Mouse (Mus musculus) CH12.LX (cell line): ENCODE measurements around the gene Stpg4. TPM values are rescaled to one million over a fixed set of nuclear protein-coding genes. Genes with fewer than 3 reads are reported as not detected.

Experiments
- DNase-seq: peaks from one replicate; pipeline ENCODE4 v3.0.0-alpha.2; 2013; ENCODE audit errors: extremely low read depth
- H3K27ac ChIP-seq: 2 replicates; pipeline ENCODE4 v1.5.1; 2012; ENCODE audit warnings: low read depth, mild to moderate bottlenecking, control low read depth, moderate library complexity; ENCODE audit not compliant: insufficient read depth
- H3K27me3 ChIP-seq: replicated peaks from 2 replicates; pipeline ENCODE3; 2012; ENCODE audit warnings: inconsistent platforms
- H3K36me3 ChIP-seq, 2 experiments: replicated peaks in 1 of 2; 2 replicates each; pipeline versions ENCODE3 to v1.6.1; 2012; ENCODE audit warnings: inconsistent platforms in 1 of 2, low read length in 1 of 2, mild to moderate bottlenecking in 1 of 2, mixed read lengths in 1 of 2, moderate library complexity in 1 of 2; ENCODE audit not compliant: control insufficient read depth in 1 of 2, insufficient read depth in 1 of 2
- H3K4me1 ChIP-seq, 2 experiments: 2 replicates each; pipeline ENCODE4 v1.6.1; 2012; ENCODE audit warnings: inconsistent platforms in 1 of 2, moderate library complexity in 1 of 2; ENCODE audit not compliant: insufficient read depth in 2 of 2, control insufficient read depth in 1 of 2
- H3K4me2 ChIP-seq: 2 replicates; pipeline ENCODE4 v1.6.1; 2012; ENCODE audit warnings: low read depth, mild to moderate bottlenecking, control low read depth; ENCODE audit not compliant: poor library complexity, insufficient read depth, severe bottlenecking
- H3K4me3 ChIP-seq, 3 experiments: fragments of 150-350 bp in 1 of 3; sonication (generic) in 1 of 3; replicated peaks in 1 of 3; 2 replicates each; pipeline versions ENCODE3 to v1.5.1; 2011 to 2012; ENCODE audit warnings: low read depth in 2 of 3, low read length in 2 of 3, mild to moderate bottlenecking in 2 of 3, moderate library complexity in 2 of 3, control low read depth in 1 of 3, improper control_type of control experiment in 1 of 3, inconsistent platforms in 1 of 3, mixed read lengths in 1 of 3; ENCODE audit not compliant: poor library complexity in 1 of 3
- H3K79me2 ChIP-seq: replicated peaks from 2 replicates; pipeline ENCODE4 v1.6.1; 2012; ENCODE audit warnings: mild to moderate bottlenecking, moderate library complexity; ENCODE audit not compliant: control insufficient read depth, poor library complexity, insufficient read depth, severe bottlenecking; ENCODE audit errors: extremely low read depth
- H3K9ac ChIP-seq: 2 replicates; pipeline ENCODE4 v1.6.1; 2012; ENCODE audit warnings: low read depth, mild to moderate bottlenecking, control low read depth, moderate library complexity; ENCODE audit not compliant: insufficient read depth
- H3K9me3 ChIP-seq: replicated peaks from 2 replicates; pipeline ENCODE3; 2012; ENCODE audit warnings: low read length, inconsistent platforms, mixed read lengths
- BHLHE40 ChIP-seq: IDR thresholded peaks from 2 replicates; pipeline ENCODE4 v1.6.1; 2011; ENCODE audit warnings: mild to moderate bottlenecking, low read depth, low read length, improper control_type of control experiment
- CTCF ChIP-seq, 2 experiments: IDR thresholded peaks in 1 of 2; conservative IDR thresholded peaks in 1 of 2; 2 replicates each; pipeline ENCODE4 v1.5.1; 2011 to 2012; ENCODE audit warnings: low read depth in 2 of 2, low read length in 2 of 2, improper control_type of control experiment in 1 of 2, inconsistent platforms in 1 of 2, mild to moderate bottlenecking in 1 of 2, moderate library complexity in 1 of 2
- E2F4 ChIP-seq: IDR thresholded peaks from 2 replicates; pipeline ENCODE4 v1.6.1; 2011; ENCODE audit warnings: low read depth, low read length, improper control_type of control experiment; ENCODE audit not compliant: insufficient replicate concordance
- ELF1 ChIP-seq: IDR thresholded peaks from 2 replicates; pipeline ENCODE4 v1.6.1; 2014; ENCODE audit warnings: low read depth, mild to moderate bottlenecking, inconsistent platforms, low read length, improper control_type of control experiment
- EP300 ChIP-seq: IDR thresholded peaks from 2 replicates; pipeline ENCODE4 v1.6.1; 2011; ENCODE audit warnings: low read length, improper control_type of control experiment
- ETS1 ChIP-seq: conservative IDR thresholded peaks from 2 replicates; pipeline ENCODE4 v1.6.1; 2012; ENCODE audit warnings: low read depth, mild to moderate bottlenecking, inconsistent platforms, low read length, improper control_type of control experiment, moderate library complexity
- IRF4 ChIP-seq: IDR thresholded peaks from 2 replicates; pipeline ENCODE4 v1.6.1; 2014; ENCODE audit warnings: low read depth, mild to moderate bottlenecking, inconsistent platforms, low read length, improper control_type of control experiment
- MAFK ChIP-seq: IDR thresholded peaks from 2 replicates; pipeline ENCODE4 v1.6.1; 2011; ENCODE audit warnings: low read length, improper control_type of control experiment; ENCODE audit not compliant: insufficient replicate concordance
- MAZ ChIP-seq: IDR thresholded peaks from 2 replicates; pipeline ENCODE4 v1.6.1; 2012; ENCODE audit warnings: low read depth, mild to moderate bottlenecking, inconsistent platforms, low read length, improper control_type of control experiment, moderate library complexity
- MXI1 ChIP-seq: IDR thresholded peaks from 2 replicates; pipeline ENCODE4 v1.6.1; 2011; ENCODE audit warnings: mild to moderate bottlenecking, low read depth, low read length, improper control_type of control experiment
- NRF1 ChIP-seq: IDR thresholded peaks from 2 replicates; pipeline ENCODE4 v1.6.1; 2014; ENCODE audit warnings: low read depth, mild to moderate bottlenecking, inconsistent platforms, low read length, improper control_type of control experiment, moderate library complexity
- PAX5 ChIP-seq: IDR thresholded peaks from 2 replicates; pipeline ENCODE4 v1.6.1; 2012; ENCODE audit warnings: low read length, inconsistent platforms, mixed read lengths
- POLR2A ChIP-seq: IDR thresholded peaks from 2 replicates; pipeline ENCODE4 v1.6.1; 2011; ENCODE audit warnings: low read depth, mild to moderate bottlenecking, improper control_type of control experiment, low read length
- POLR2AphosphoS2 ChIP-seq: IDR thresholded peaks from 2 replicates; pipeline ENCODE4 v1.6.1; 2011; ENCODE audit warnings: low read depth, low read length, improper control_type of control experiment
- RCOR1 ChIP-seq: conservative IDR thresholded peaks from 2 replicates; pipeline ENCODE4 v1.6.1; 2012; ENCODE audit warnings: low read depth, mild to moderate bottlenecking, inconsistent platforms, low read length, improper control_type of control experiment
- TBP ChIP-seq: conservative IDR thresholded peaks from 2 replicates; pipeline ENCODE4 v1.6.1; 2011; ENCODE audit warnings: low read depth, low read length, improper control_type of control experiment
- TCF12 ChIP-seq: IDR thresholded peaks from 2 replicates; pipeline ENCODE4 v1.6.1; 2014; ENCODE audit warnings: low read depth, mild to moderate bottlenecking, inconsistent platforms, low read length, improper control_type of control experiment
- USF1 ChIP-seq: IDR thresholded peaks from 2 replicates; pipeline ENCODE4 v1.6.1; 2014; ENCODE audit warnings: low read depth, mild to moderate bottlenecking, inconsistent platforms, low read length, improper control_type of control experiment
- ZC3H11A ChIP-seq: IDR thresholded peaks from 2 replicates; pipeline ENCODE4 v1.6.1; 2012; ENCODE audit warnings: low read depth, mild to moderate bottlenecking, inconsistent platforms, low read length, improper control_type of control experiment
- ZKSCAN1 ChIP-seq: IDR thresholded peaks from 2 replicates; pipeline ENCODE4 v1.6.1; 2012; ENCODE audit warnings: low read depth, inconsistent platforms, low read length, improper control_type of control experiment, borderline replicate concordance
- ZMIZ1 ChIP-seq: IDR thresholded peaks from 2 replicates; pipeline ENCODE4 v1.6.1; 2012; ENCODE audit warnings: low read depth, mild to moderate bottlenecking, inconsistent platforms, low read length, improper control_type of control experiment
- ZNF384 ChIP-seq: IDR thresholded peaks from 2 replicates; pipeline ENCODE4 v1.6.1; 2012; ENCODE audit warnings: low read depth, low read length, improper control_type of control experiment, inconsistent platforms
- dilution Hi-C: fragments of 300-500 bp; cut with MboI; formaldehyde crosslinking; loops from 2 replicates; pipeline ENCODE4 v1.14.3; 2020; ENCODE audit warnings: low sequenced_read_pairs; ENCODE audit not compliant: extremely low pct_unique_long_range_greater_than_20kb, extremely low pct_ligation_motif_present
- in situ Hi-C: fragments of 300-500 bp; cut with MboI; formaldehyde crosslinking; loops from 3 replicates; pipeline ENCODE4 v1.14.3; 2019; ENCODE audit warnings: low sequenced_read_pairs, low pct_ligation_motif_present, low pct_unique_long_range_greater_than_20kb, mixed read lengths
- polyA plus RNA-seq: library from polyadenylated mRNA; unstranded; fragments of >175 nt; gene quantifications from 2 replicates; pipeline ENCODE4 v1.2.1, GENCODE M21; 2012; ENCODE audit warnings: low read depth; ENCODE audit not compliant: insufficient read length
- total RNA-seq, 2 experiments: library from RNA; depleted of rRNA; stranded (reverse); fragments of 300-350 nt in 1 of 2; fragments of >200 nt in 1 of 2; gene quantifications; 2 replicates each; pipeline ENCODE4 v1.2.3; 2012 to 2014

Gene Stpg4
- total and polyA plus RNA-seq, 3 experiments, result not detected

DNA sequence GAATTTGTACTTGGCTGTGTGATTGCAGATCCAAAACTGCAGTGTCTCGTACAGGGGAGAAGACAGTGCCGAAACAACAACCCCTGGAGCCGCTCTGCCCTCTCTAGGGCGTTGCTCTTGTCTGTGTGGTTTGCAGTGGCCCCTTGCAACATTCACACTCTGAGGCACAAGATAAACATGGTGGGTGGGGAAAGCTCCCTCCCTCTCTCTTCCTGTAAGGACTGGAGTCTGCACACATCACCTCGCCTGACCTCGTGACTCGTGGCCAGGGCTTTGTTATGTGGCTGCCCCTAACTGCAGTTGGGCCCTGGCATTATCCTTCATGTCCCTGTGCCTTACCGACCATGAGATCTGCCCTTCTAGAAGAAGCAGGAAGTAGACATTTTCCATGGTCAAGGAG, 62.3 kb downstream of the Stpg4 start:
- Histone ChIP-seq H3K79me2 (no peaks in the 10 kb centered on the region), H3K4me3 (no peak overlapping the region), H3K36me3 (peaks cover 0 to 46% of the 10 kb centered on the region in 2 experiments), H3K4me1 (peaks cover 3 to 29% of the 10 kb centered on the region in 2 experiments; a peak in 3 of 4 replicates), H3K9me3 (peaks cover 4% of the 10 kb centered on the region), H3K4me2 (no peak overlapping the region), H3K9ac (no peak overlapping the region), H3K27me3 (no peaks in the 10 kb centered on the region), H3K27ac (no peak overlapping the region)
- no peak for TF ChIP-seq CTCF (conservative IDR thresholded peaks at IDR 0.05 in 1 of 2, IDR thresholded peaks at IDR 0.05 in 1 of 2; ENCODE audit: low read depth in 2 of 2, low read length in 2 of 2)
- TF ChIP-seq ZKSCAN1, result no peak
- no peak for TF ChIP-seq RCOR1
- no peak for TF ChIP-seq MXI1
- TF ChIP-seq ZMIZ1, result no peak
- no peak for TF ChIP-seq IRF4
- TF ChIP-seq ELF1, result no peak
- no peak for TF ChIP-seq ETS1
- TF ChIP-seq ZNF384, result no peak
- TF ChIP-seq EP300, result no peak
- no peak for TF ChIP-seq PAX5
- TF ChIP-seq E2F4, result no peak
- no peak for TF ChIP-seq MAZ
- no peak for TF ChIP-seq TBP
- TF ChIP-seq POLR2A, result no peak
- TF ChIP-seq NRF1, result no peak
- TF ChIP-seq TCF12, result no peak
- no peak for TF ChIP-seq ZC3H11A
- in situ Hi-C loops, result no loop called here
- no peak for DNase-seq
- dilution Hi-C loops, result no loop called here

DNA sequence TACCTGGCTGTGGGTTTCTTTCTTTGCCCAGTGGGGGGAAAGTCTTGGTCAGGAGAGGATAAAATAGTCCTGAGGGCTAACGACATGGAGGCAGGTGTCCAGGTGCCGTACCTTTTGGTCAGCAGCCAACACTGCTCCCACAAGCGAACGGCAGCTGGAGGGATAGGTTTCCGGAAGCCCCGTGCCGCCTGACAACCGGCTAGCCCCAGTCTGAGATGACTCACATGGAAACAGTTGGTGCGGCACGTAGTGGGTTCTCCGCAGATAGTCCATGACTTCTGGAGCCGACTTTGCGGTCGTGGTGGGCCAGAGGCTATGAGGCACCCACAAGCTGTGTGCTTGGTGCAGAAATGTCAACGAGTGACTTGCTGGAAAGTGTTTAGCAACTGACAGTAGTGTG, 63.4 kb downstream of the Stpg4 start:
- Histone ChIP-seq H3K27me3 (no peaks in the 10 kb centered on the region), H3K9ac (no peak overlapping the region), H3K4me1 (peaks cover 3 to 29% of the 10 kb centered on the region in 2 experiments; a peak in 3 of 4 replicates), H3K79me2 (no peaks in the 10 kb centered on the region), H3K36me3 (peaks cover 0 to 50% of the 10 kb centered on the region in 2 experiments), H3K4me2 (no peak overlapping the region), H3K27ac (no peak overlapping the region), H3K9me3 (peaks cover 4% of the 10 kb centered on the region), H3K4me3 (no peak overlapping the region)
- TF ChIP-seq BHLHE40 (peak; percentile 88), USF1 (no peak), POLR2AphosphoS2 (no peak), TCF12 (peak; percentile 27; the same call in 1 of the 2 replicates), ETS1 (peak; percentile 77), MAFK (no peak)
- DNase-seq, result no peak
- in situ Hi-C loops, result no loop called here
- dilution Hi-C loops, result no loop called here
